Mouse (Mus musculus): ENCODE data around the gene Dglucy. TPM values are rescaled to one million over a fixed set of nuclear protein-coding genes. Genes with fewer than 3 reads are reported as not detected.

Dglucy gene
- total RNA-seq, 1 experiment = 6.2 TPM

- in situ Hi-C loops (cut with MboI; ENCODE audit: low sequenced_read_pairs in 2 of 2, unreplicated experiment in 2 of 2) = loop anchor here (10.0 to 25.0 kb wide), 3 partner anchors 229 to 679 kb away; partner anchors contain the start of gene Nrde2 (in 1 of the 2)
- H3K9me3 ChIP-seq (ENCODE audit: control insufficient read depth, insufficient read depth, low read depth, low read length) = no peaks in the 10 kb centered on the region
- H3K27ac ChIP-seq (ENCODE audit: insufficient read depth, low read depth, low read length, poor library complexity, severe bottlenecking) = no peak overlapping the region
- TF ChIP-seq MAFK (IDR thresholded peaks at IDR 0.05; ENCODE audit: insufficient read depth, low read depth, low read length) (no peak), CHD2 (IDR thresholded peaks at IDR 0.05; ENCODE audit: low read depth, low read length) (no peak), ZC3H11A (IDR thresholded peaks at IDR 0.05; ENCODE audit: borderline replicate concordance, low read depth, low read length) (peak; percentile 98), ZNF384 (IDR thresholded peaks at IDR 0.05; ENCODE audit: low read depth, low read length) (no peak), HCFC1 (IDR thresholded peaks at IDR 0.05; ENCODE audit: borderline replicate concordance, insufficient read depth, low read length) (no peak)
- H3K36me3 ChIP-seq (ENCODE audit: control insufficient read depth, insufficient read depth, low read length, poor library complexity, severe bottlenecking) = no peaks in the 10 kb centered on the region
- no peak overlapping the region for H3K9ac ChIP-seq (ENCODE audit: insufficient read depth, low read depth, low read length, poor library complexity, severe bottlenecking)
- no peaks in the 10 kb centered on the region for H3K4me1 ChIP-seq (ENCODE audit: control insufficient read depth in 2 of 2, insufficient read depth in 2 of 2, low read length in 2 of 2, poor library complexity in 1 of 2)
- peak; percentile 54 for DNase-seq (ENCODE audit: low read depth, low spot score)
- no peak overlapping the region for H3K4me3 ChIP-seq (ENCODE audit: insufficient read depth in 1 of 2, low read depth in 1 of 2, low read length in 2 of 2, poor library complexity in 1 of 2, severe bottlenecking in 1 of 2)
Observed at GRCm38 (mm10) chr12:100841211-100841792, 62.4 kb downstream of the Dglucy start.

- Histone ChIP-seq H3K4me3 (ENCODE audit: insufficient read depth in 1 of 2, low read depth in 1 of 2, low read length in 2 of 2, poor library complexity in 1 of 2, severe bottlenecking in 1 of 2) (no peak overlapping the region), H3K4me1 (ENCODE audit: control insufficient read depth in 2 of 2, insufficient read depth in 2 of 2, low read length in 2 of 2, poor library complexity in 1 of 2) (no peaks in the 10 kb centered on the region), H3K9me3 (ENCODE audit: control insufficient read depth, insufficient read depth, low read depth, low read length) (no peaks in the 10 kb centered on the region), H3K36me3 (ENCODE audit: control insufficient read depth, insufficient read depth, low read length, poor library complexity, severe bottlenecking) (no peaks in the 10 kb centered on the region), H3K9ac (ENCODE audit: insufficient read depth, low read depth, low read length, poor library complexity, severe bottlenecking) (no peak overlapping the region), H3K27ac (ENCODE audit: insufficient read depth, low read depth, low read length, poor library complexity, severe bottlenecking) (no peak overlapping the region)
- DNase-seq (ENCODE audit: low read depth, low spot score) = no peak
- in situ Hi-C loops (cut with MboI; ENCODE audit: low sequenced_read_pairs in 2 of 2, unreplicated experiment in 2 of 2) = loop anchor here (10.0 to 25.0 kb wide), 3 partner anchors 231 to 681 kb away; partner anchors contain the start of gene Nrde2 (in 1 of the 2)
- TF ChIP-seq MAFK (IDR thresholded peaks at IDR 0.05; ENCODE audit: insufficient read depth, low read depth, low read length) (no peak), HCFC1 (IDR thresholded peaks at IDR 0.05; ENCODE audit: borderline replicate concordance, insufficient read depth, low read length) (no peak), ZC3H11A (IDR thresholded peaks at IDR 0.05; ENCODE audit: borderline replicate concordance, low read depth, low read length) (no peak), ZNF384 (IDR thresholded peaks at IDR 0.05; ENCODE audit: low read depth, low read length) (no peak), CHD2 (IDR thresholded peaks at IDR 0.05; ENCODE audit: low read depth, low read length) (no peak)
Observed at GRCm38 (mm10) chr12:100843171-100843570, 64.3 kb downstream of the Dglucy start.

DNA sequence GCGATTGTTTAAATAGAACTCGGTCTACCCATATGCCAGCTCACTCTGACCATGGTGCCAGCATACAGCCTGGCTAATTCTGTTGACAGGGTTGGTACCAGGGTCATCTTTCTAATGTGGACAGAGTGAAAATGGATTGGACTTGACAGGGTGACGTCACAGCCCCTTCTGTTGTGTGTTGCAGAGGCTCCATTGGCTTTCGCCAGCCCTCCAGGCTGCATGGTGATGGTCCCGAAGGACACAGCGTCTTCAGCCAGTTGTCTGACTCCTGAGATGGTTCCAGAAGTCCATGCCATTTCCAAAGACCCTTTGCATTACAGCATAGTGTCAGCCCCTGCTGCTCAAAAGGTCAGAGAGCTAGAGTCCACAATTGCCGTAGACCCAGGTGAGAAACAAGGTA is 65.7 kb downstream of the Dglucy start:
- in situ Hi-C loops (cut with MboI; ENCODE audit: low sequenced_read_pairs in 2 of 2, unreplicated experiment in 2 of 2) = loop anchor here (10.0 to 25.0 kb wide), 3 partner anchors 232 to 682 kb away; partner anchors contain the start of gene Nrde2 (in 1 of the 2)
- Histone ChIP-seq H3K4me3 (ENCODE audit: insufficient read depth in 1 of 2, low read depth in 1 of 2, low read length in 2 of 2, poor library complexity in 1 of 2, severe bottlenecking in 1 of 2) (no peak overlapping the region), H3K9ac (ENCODE audit: insufficient read depth, low read depth, low read length, poor library complexity, severe bottlenecking) (no peak overlapping the region), H3K9me3 (ENCODE audit: control insufficient read depth, insufficient read depth, low read depth, low read length) (no peaks in the 10 kb centered on the region), H3K27ac (ENCODE audit: insufficient read depth, low read depth, low read length, poor library complexity, severe bottlenecking) (no peak overlapping the region), H3K4me1 (ENCODE audit: control insufficient read depth in 2 of 2, insufficient read depth in 2 of 2, low read length in 2 of 2, poor library complexity in 1 of 2) (no peaks in the 10 kb centered on the region), H3K36me3 (ENCODE audit: control insufficient read depth, insufficient read depth, low read length, poor library complexity, severe bottlenecking) (no peaks in the 10 kb centered on the region)
- no peak for DNase-seq (ENCODE audit: low read depth, low spot score)
- no peak for TF ChIP-seq CHD2 (IDR thresholded peaks at IDR 0.05; ENCODE audit: low read depth, low read length)
- no peak for TF ChIP-seq HCFC1 (IDR thresholded peaks at IDR 0.05; ENCODE audit: borderline replicate concordance, insufficient read depth, low read length)
- TF ChIP-seq MAFK (IDR thresholded peaks at IDR 0.05; ENCODE audit: insufficient read depth, low read depth, low read length) = no peak
- TF ChIP-seq ZNF384 (IDR thresholded peaks at IDR 0.05; ENCODE audit: low read depth, low read length) = no peak
- no peak for TF ChIP-seq ZC3H11A (IDR thresholded peaks at IDR 0.05; ENCODE audit: borderline replicate concordance, low read depth, low read length)

DNA sequence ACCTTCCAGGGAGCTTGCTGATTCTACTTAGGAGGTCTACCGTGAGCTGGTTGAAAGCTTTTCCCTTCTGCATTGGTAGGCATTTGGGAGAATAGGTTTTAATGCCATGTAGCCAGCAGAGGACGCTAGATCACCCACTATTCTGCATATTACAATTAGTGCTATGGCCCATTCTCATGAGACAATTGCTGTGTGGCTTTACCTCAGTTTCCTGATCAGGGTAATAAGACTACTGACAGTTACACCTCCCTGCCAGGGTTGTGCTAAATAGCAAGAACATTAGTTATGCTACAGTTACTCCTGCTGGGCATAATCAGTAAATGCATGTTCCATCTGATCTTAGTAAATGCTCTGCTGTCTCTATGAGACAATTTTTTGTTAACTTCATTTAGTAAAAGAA is 67.0 kb downstream of the Dglucy start:
- H3K4me3 ChIP-seq (ENCODE audit: insufficient read depth in 1 of 2, low read depth in 1 of 2, low read length in 2 of 2, poor library complexity in 1 of 2, severe bottlenecking in 1 of 2) = no peak overlapping the region
- H3K27ac ChIP-seq (ENCODE audit: insufficient read depth, low read depth, low read length, poor library complexity, severe bottlenecking) = no peak overlapping the region
- in situ Hi-C loops (cut with MboI; ENCODE audit: low sequenced_read_pairs in 2 of 2, unreplicated experiment in 2 of 2) = loop anchor here (10.0 to 25.0 kb wide), 3 partner anchors 234 to 684 kb away; partner anchors contain the start of gene Nrde2 (in 1 of the 2)
- no peaks in the 10 kb centered on the region for H3K9me3 ChIP-seq (ENCODE audit: control insufficient read depth, insufficient read depth, low read depth, low read length)
- H3K4me1 ChIP-seq (ENCODE audit: control insufficient read depth in 2 of 2, insufficient read depth in 2 of 2, low read length in 2 of 2, poor library complexity in 1 of 2) = no peaks in the 10 kb centered on the region
- no peak for TF ChIP-seq CHD2 (IDR thresholded peaks at IDR 0.05; ENCODE audit: low read depth, low read length)
- no peak for TF ChIP-seq MAFK (IDR thresholded peaks at IDR 0.05; ENCODE audit: insufficient read depth, low read depth, low read length)
- TF ChIP-seq HCFC1 (IDR thresholded peaks at IDR 0.05; ENCODE audit: borderline replicate concordance, insufficient read depth, low read length) = no peak
- no peak for TF ChIP-seq ZC3H11A (IDR thresholded peaks at IDR 0.05; ENCODE audit: borderline replicate concordance, low read depth, low read length)
- TF ChIP-seq ZNF384 (IDR thresholded peaks at IDR 0.05; ENCODE audit: low read depth, low read length) = no peak
- DNase-seq (ENCODE audit: low read depth, low spot score) = no peak
- no peaks in the 10 kb centered on the region for H3K36me3 ChIP-seq (ENCODE audit: control insufficient read depth, insufficient read depth, low read length, poor library complexity, severe bottlenecking)
- H3K9ac ChIP-seq (ENCODE audit: insufficient read depth, low read depth, low read length, poor library complexity, severe bottlenecking) = no peak overlapping the region
